Comparison of ENCODE assay signal across 9 mouse cellular contexts in the genomic region with DNA sequence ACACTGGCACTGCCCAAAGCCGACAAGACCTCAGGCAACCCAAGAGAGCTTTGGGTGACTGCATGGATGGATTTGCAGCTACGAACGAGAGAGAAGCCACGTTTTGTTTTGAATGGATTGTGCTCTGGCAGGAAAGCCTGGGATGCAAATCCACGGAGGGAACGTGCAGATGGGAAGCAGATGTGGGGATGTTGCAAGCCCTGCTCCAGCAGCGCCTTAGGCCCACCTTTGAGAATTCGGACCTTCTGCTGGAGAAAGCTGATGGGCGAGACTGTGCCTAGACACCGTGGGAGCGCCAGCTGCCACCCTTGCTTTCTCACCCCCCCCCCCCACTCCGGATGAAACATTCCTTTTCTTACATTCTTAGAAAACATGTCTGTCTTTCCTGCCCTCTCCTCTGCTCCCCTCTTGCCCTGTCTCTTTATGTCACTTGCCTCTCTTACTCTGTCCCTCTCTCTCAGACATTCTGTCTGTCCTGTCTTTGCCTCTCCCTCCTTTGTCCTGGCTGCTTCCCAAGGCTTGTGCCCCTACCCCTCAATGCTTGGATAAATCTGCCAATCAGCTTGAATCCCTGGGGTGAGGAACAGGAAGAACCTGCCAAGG. TPM values are rescaled to one million over a fixed set of nuclear protein-coding genes. Genes with fewer than 3 reads are reported as not detected.
DNase-seq lines count a peak whose midpoint lies in the region; ATAC-seq and TF ChIP-seq lines count a peak whose summit lies in the region.
"Had no signal": no experiment of that assay in that cellular context is flagged by ENCODE, and none has a peak within 500 bp of the region (broad histone marks: within the 10 kb centered on the region; RNA-seq: fewer than 3 reads in every experiment).

No protein-coding gene starts in this region.

- intact Hi-C loops in gastrocnemius, postnatal 14 days (cut with DNase I; ENCODE audit: low total_unique reads), result no loop called here
- intact Hi-C loops in left cerebral cortex, postnatal 25 days (cut with DNase I), result no loop called here

- no peaks in the 10 kb centered on the region for H3K27me3 ChIP-seq in lung, embryonic 14.5 days (ENCODE audit: insufficient read depth, low read length)
- no peaks in the 10 kb centered on the region for H3K27me3 ChIP-seq in hindbrain, postnatal 0 days (ENCODE audit: insufficient read depth, low read length)
- no peaks in the 10 kb centered on the region for H3K27me3 ChIP-seq in stomach, embryonic 14.5 days (ENCODE audit: control insufficient read depth, insufficient read depth, low read length)

- WGBS in lung, embryonic 14.5 days, result 56% methylated on average over 12 of the region's 12 CpGs
- WGBS in lung, adult 2 months, result 63% methylated on average over 12 of the region's 12 CpGs
- 37% methylated on average over 12 of the region's 12 CpGs for WGBS in hindbrain, postnatal 0 days
- 69% methylated on average over 11 of the region's 12 CpGs for WGBS in stomach, embryonic 14.5 days

- H3K4me3 ChIP-seq in lung, embryonic 14.5 days (ENCODE audit: low read depth, low read length), result no peak overlapping the region
- H3K4me3 ChIP-seq in lung, adult 2 months (replicated peaks; ENCODE audit: extremely low read depth, low read depth, low read length), result no peak overlapping the region
- no peak overlapping the region for H3K4me3 ChIP-seq in hindbrain, postnatal 0 days (ENCODE audit: low read length)
- no peak overlapping the region for H3K4me3 ChIP-seq in stomach, embryonic 14.5 days (ENCODE audit: low read depth, low read length)

- H3K4me2 ChIP-seq in lung, embryonic 14.5 days, result no peak overlapping the region
- no peak overlapping the region for H3K4me2 ChIP-seq in hindbrain, postnatal 0 days (ENCODE audit: low read depth, low read length)
- H3K4me2 ChIP-seq in stomach, embryonic 14.5 days (replicated peaks; ENCODE audit: low read depth, low read length), result no peak overlapping the region
- H3K4me2 ChIP-seq: liver, embryonic 11.5 days had no signal

- no peaks in the 10 kb centered on the region for H3K9me3 ChIP-seq in lung, embryonic 14.5 days (ENCODE audit: low read depth, low read length)
- H3K9me3 ChIP-seq in hindbrain, postnatal 0 days (ENCODE audit: low read length), result no peaks in the 10 kb centered on the region
- H3K9me3 ChIP-seq in stomach, embryonic 14.5 days (ENCODE audit: control insufficient read depth, low read depth, low read length), result no peaks in the 10 kb centered on the region

- no peak overlapping the region for H3K9ac ChIP-seq in lung, embryonic 14.5 days
- H3K9ac ChIP-seq in hindbrain, postnatal 0 days (replicated peaks; ENCODE audit: low read length), result no peak overlapping the region
- H3K9ac ChIP-seq in stomach, embryonic 14.5 days (replicated peaks; ENCODE audit: low read depth, low read length), result no peak overlapping the region

- peak; percentile 36 for DNase-seq in lung, embryonic 14.5 days
- no peak for DNase-seq in lung, adult 2 months
- peak; percentile 36 for DNase-seq in gastrocnemius, postnatal 14 days
- DNase-seq in hindbrain, postnatal 0 days (ENCODE audit: low spot score), result peak; percentile 86
- no peak for DNase-seq in left cerebral cortex, postnatal 25 days (ENCODE audit: low spot score in 2 of 2)
- DNase-seq in spleen, postnatal 4 days (ENCODE audit: low spot score in 2 of 2), result no peak

- TF ChIP-seq CTCF in lung, embryonic 14.5 days (IDR thresholded peaks at IDR 0.05; ENCODE audit: low read depth), result no peak
- TF ChIP-seq CTCF in lung, adult 2 months (IDR thresholded peaks at IDR 0.05; ENCODE audit: insufficient read depth, low read length), result no peak
- TF ChIP-seq CTCF in hindbrain, postnatal 0 days (IDR thresholded peaks at IDR 0.05; ENCODE audit: low read depth), result no peak

- TF ChIP-seq POLR2A in lung, adult 2 months (IDR thresholded peaks at IDR 0.05; ENCODE audit: borderline replicate concordance, extremely low read depth, low read depth, low read length), result no peak

- no peaks in the 10 kb centered on the region for H3K36me3 ChIP-seq in lung, embryonic 14.5 days (ENCODE audit: insufficient read depth)
- no peaks in the 10 kb centered on the region for H3K36me3 ChIP-seq in hindbrain, postnatal 0 days (ENCODE audit: insufficient read depth, low read length)
- no peaks in the 10 kb centered on the region for H3K36me3 ChIP-seq in stomach, embryonic 14.5 days (ENCODE audit: control insufficient read depth, insufficient read depth, low read length)

- peak overlapping the region; percentile 44; the same call in 1 of the 2 replicates for H3K27ac ChIP-seq in lung, embryonic 14.5 days (ENCODE audit: low read depth)
- H3K27ac ChIP-seq in hindbrain, postnatal 0 days, result peak overlapping the region; percentile 56; the same call in 1 of the 2 replicates
- H3K27ac ChIP-seq in stomach, embryonic 14.5 days (ENCODE audit: low read length), result peak overlapping the region; percentile 15; the same call in 1 of the 2 replicates

- peak; percentile 43; the same call in 1 of the 2 replicates for ATAC-seq in lung, embryonic 14.5 days (ENCODE audit: insufficient read depth)
- peak; percentile 41 for ATAC-seq in hindbrain, postnatal 0 days
- no peak for ATAC-seq in stomach, embryonic 14.5 days (ENCODE audit: insufficient number of reproducible peaks, insufficient read depth, low FRiP score, low read depth)
- ATAC-seq in megakaryocyte progenitor cell, adult 5-6 weeks (replicated peaks; ENCODE audit: poor library complexity), result no peak

- H3K4me1 ChIP-seq in lung, embryonic 14.5 days (ENCODE audit: insufficient read depth), result peaks cover 17% of the 10 kb centered on the region; the same call in 1 of the 2 replicates
- H3K4me1 ChIP-seq in lung, adult 2 months (ENCODE audit: control insufficient read depth, insufficient read depth, low read length), result peaks cover 7% of the 10 kb centered on the region; the same call in 1 of the 2 replicates
- H3K4me1 ChIP-seq in hindbrain, postnatal 0 days (ENCODE audit: insufficient read depth, low read length), result no peaks in the 10 kb centered on the region
- H3K4me1 ChIP-seq in stomach, embryonic 14.5 days (ENCODE audit: control insufficient read depth, insufficient read depth, low read length), result peaks cover 6% of the 10 kb centered on the region

RNA-seq across cellular contexts. Expression of gene Ltbp2, which starts 30.8 kb away (rescaled TPM):
- 6.8 and 6.9 TPM in 2 replicates for polyA plus RNA-seq in lung, embryonic 14.5 days (2014; fragmentation: Nextera tagmentation; extraction: Ambion mirVana)
- 91.3 and 96.8 TPM in 2 replicates for polyA plus RNA-seq in lung, adult 2 months (2012; rRNA removed)
- 1 to 10 TPM; 1.7 to 1.8 TPM for total RNA-seq in gastrocnemius, postnatal 14 days (2021)
- total RNA-seq in hindbrain, postnatal 0 days (2014; rRNA removed), result 0.43 and 2.9 TPM in 2 replicates
- polyA plus RNA-seq in hindbrain, postnatal 0 days (2015; fragmentation: Nextera tagmentation; extraction: Ambion mirVana), result 0.08 and 0.21 TPM in 2 replicates
- polyA plus RNA-seq in stomach, embryonic 14.5 days (2014; fragmentation: Nextera tagmentation; extraction: Ambion mirVana), result 0.36 and 0.45 TPM in 2 replicates
- not detected in 2 replicates for total RNA-seq in megakaryocyte progenitor cell, adult 5-6 weeks (2015)
- 1.2 TPM in 1 of 2 replicates, not detected in the other for total RNA-seq in megakaryocyte progenitor cell, adult 5-6 weeks (2017)
- under 1 TPM; 0.32 to 0.60 TPM for total RNA-seq in left cerebral cortex, postnatal 25 days (2021)

Comparison
In these comparisons a context has a peak if more than half of its experiments do, and no peak if none do; other contexts are left out.
1. DNase-seq: peak in lung, embryonic 14.5 days (single experiment), gastrocnemius, postnatal 14 days (single experiment) and hindbrain, postnatal 0 days (single experiment); none in lung, adult 2 months (single experiment), left cerebral cortex, postnatal 25 days (0 of 2) and spleen, postnatal 4 days (0 of 2).
2. ATAC-seq: peak in lung, embryonic 14.5 days (single experiment) and hindbrain, postnatal 0 days (single experiment); none in stomach, embryonic 14.5 days (single experiment) and megakaryocyte progenitor cell, adult 5-6 weeks (single experiment).
3. Peak in every context shown above with its lines, with median percentiles within 50 percentile points of each other: H3K27ac ChIP-seq.